Mouse (Mus musculus) G1E (cell line): ENCODE results near the gene Adgrv1.

ENCODE experiments used
- CTCF ChIP-seq: IDR thresholded peaks from 2 replicates; pipeline ENCODE4 v1.5.1; 2012; ENCODE audit warnings: low read depth, low read length, inconsistent platforms, mixed read lengths
- GATA2 ChIP-seq: IDR thresholded peaks from 2 replicates; pipeline ENCODE4 v1.6.1; 2012; ENCODE audit warnings: low read depth, low read length, inconsistent platforms, borderline replicate concordance
- POLR2AphosphoS5 ChIP-seq: IDR thresholded peaks from 2 replicates; pipeline ENCODE4 v1.6.1; 2012; ENCODE audit warnings: low read depth, low read length, inconsistent platforms; ENCODE audit not compliant: insufficient replicate concordance
- TAL1 ChIP-seq: conservative IDR thresholded peaks from 2 replicates; pipeline ENCODE4 v1.6.1; 2012; ENCODE audit warnings: low read depth, low read length, inconsistent platforms, mixed read lengths

- no peak for TF ChIP-seq GATA2
- TF ChIP-seq CTCF: no peak
- TF ChIP-seq POLR2AphosphoS5: no peak
- TF ChIP-seq TAL1: no peak
Measured at GRCm38 (mm10) chr13:81210516-81210915, 422.4 kb downstream of the Adgrv1 start.
